Mouse (Mus musculus): ENCODE measurements around the gene Ap5b1.

GRCm38 (mm10) chr19:5601752-5602541 lies 34.1 kb downstream of the Ap5b1 start, which contains the start of gene Rnaseh2c:
- TF ChIP-seq POLR2A (IDR thresholded peaks at IDR 0.05; ENCODE audit: borderline replicate concordance, control insufficient read depth, low read depth, low read length) (peak; percentile 87), CTCF (IDR thresholded peaks at IDR 0.05; ENCODE audit: control insufficient read depth, insufficient read depth, low read length) (no peak)
